Comparison of ENCODE assay signal across 14 mouse cellular contexts in the genomic region with DNA sequence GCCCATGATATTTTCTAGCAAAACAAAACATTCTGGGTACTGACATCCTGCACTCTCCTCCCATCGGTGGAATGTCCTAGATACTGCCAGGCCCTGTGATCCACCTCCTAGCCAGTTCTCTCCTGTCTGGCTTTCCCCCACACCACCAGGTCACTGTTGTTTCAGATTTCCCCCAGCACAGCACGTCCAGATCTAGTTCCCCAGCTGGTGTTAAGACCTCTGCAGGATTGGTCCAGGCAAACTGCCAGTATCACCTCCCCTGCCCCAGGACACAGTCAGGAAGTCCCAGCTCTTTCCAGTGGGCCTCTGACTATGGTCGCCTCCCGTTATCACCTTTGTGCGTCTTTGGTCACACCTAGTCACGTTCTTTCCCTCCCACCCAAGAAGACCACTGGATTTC.
DNase-seq lines count a peak whose midpoint lies in the region; ATAC-seq and TF ChIP-seq lines count a peak whose summit lies in the region.
"Had no signal": no experiment of that assay in that cellular context is flagged by ENCODE, and none has a peak within 500 bp of the region (broad histone marks: within the 10 kb centered on the region; RNA-seq: fewer than 3 reads in every experiment).

No protein-coding gene starts in this region.

- ATAC-seq in lung, embryonic 14.5 days (ENCODE audit: insufficient read depth), result peak; percentile 42; the same call in 1 of the 2 replicates
- no peak for ATAC-seq in granulocyte monocyte progenitor cell, adult 5-6 weeks (replicated peaks; ENCODE audit: poor library complexity, severe bottlenecking)
- ATAC-seq: hindbrain, embryonic 16.5 days; Patski had no signal

- H3K27me3 ChIP-seq in lung, embryonic 14.5 days (ENCODE audit: insufficient read depth, low read length), result no peaks in the 10 kb centered on the region

- no peaks in the 10 kb centered on the region for H3K36me3 ChIP-seq in lung, embryonic 14.5 days (ENCODE audit: insufficient read depth)
- H3K36me3 ChIP-seq: liver, embryonic 15.5 days; midbrain, embryonic 10.5 days had no signal

- no peaks in the 10 kb centered on the region for H3K9me3 ChIP-seq in lung, embryonic 14.5 days (ENCODE audit: low read depth, low read length)
- H3K9me3 ChIP-seq: liver, embryonic 15.5 days; midbrain, embryonic 10.5 days had no signal

- no peak overlapping the region for H3K27ac ChIP-seq in lung, embryonic 14.5 days (ENCODE audit: low read depth)
- H3K27ac ChIP-seq: kidney, postnatal 0 days; liver, embryonic 15.5 days; midbrain, embryonic 10.5 days had no signal

- peak; percentile 25 for DNase-seq in gastrocnemius, postnatal 25 days
- DNase-seq in gastrocnemius, postnatal 10 days, result no peak
- peak; percentile 24 for DNase-seq in testis, postnatal 14 days (ENCODE audit: low spot score)
- no peak for DNase-seq in testis, postnatal 10 days (ENCODE audit: low spot score)
- DNase-seq in lung, embryonic 14.5 days, result peak; percentile 12
- DNase-seq in spleen, adult 12 weeks (ENCODE audit: low spot score), result no peak
- no peak for DNase-seq in right cerebral cortex, postnatal 14 days
- DNase-seq: cerebellum, adult 2 months had no signal

- no peak for TF ChIP-seq CTCF in lung, embryonic 14.5 days (IDR thresholded peaks at IDR 0.05; ENCODE audit: low read depth)

- no peak overlapping the region for H3K4me3 ChIP-seq in lung, embryonic 14.5 days (ENCODE audit: low read depth, low read length)
- H3K4me3 ChIP-seq: liver, embryonic 15.5 days; midbrain, embryonic 10.5 days had no signal

- 42% methylated on average over 6 of the region's 6 CpGs for WGBS in lung, embryonic 14.5 days

- H3K4me1 ChIP-seq in lung, embryonic 14.5 days (ENCODE audit: insufficient read depth), result no peaks in the 10 kb centered on the region
- H3K4me1 ChIP-seq: liver, embryonic 15.5 days had no signal

- H3K4me2 ChIP-seq in lung, embryonic 14.5 days, result no peak overlapping the region
- H3K4me2 ChIP-seq: liver, embryonic 15.5 days had no signal

- H3K9ac ChIP-seq in lung, embryonic 14.5 days, result no peak overlapping the region
- H3K9ac ChIP-seq: liver, embryonic 15.5 days had no signal

Comparison
In these comparisons a context has a peak if more than half of its experiments do, and no peak if none do; other contexts are left out.
1. DNase-seq: peak in gastrocnemius, postnatal 25 days (single experiment), testis, postnatal 14 days (single experiment) and lung, embryonic 14.5 days (single experiment); none in gastrocnemius, postnatal 10 days (single experiment), testis, postnatal 10 days (single experiment), spleen, adult 12 weeks (single experiment) and right cerebral cortex, postnatal 14 days (single experiment).